Mouse (Mus musculus) MEL (cell line): ENCODE data around the gene D730048I06Rik. TPM values are rescaled to one million over a fixed set of nuclear protein-coding genes. Genes with fewer than 3 reads are reported as not detected.

Experiments used
- DNase-seq: peaks from one replicate; pipeline ENCODE4 v3.0.0; 2011; ENCODE audit warnings: low read depth, low spot score
- H3K27ac ChIP-seq: 2 replicates; pipeline ENCODE4 v1.5.1; 2012; ENCODE audit warnings: low read depth, mild to moderate bottlenecking, control low read depth, low read length, moderate library complexity; ENCODE audit not compliant: control insufficient read depth
- H3K27me3 ChIP-seq, 2 experiments: fragments of 150-350 bp in 1 of 2; sonication (generic) in 1 of 2; 2 replicates each; pipeline ENCODE4 v1.6.1; 2012; ENCODE audit warnings: low read length in 2 of 2, mild to moderate bottlenecking in 2 of 2, improper control_type of control experiment in 1 of 2, moderate library complexity in 1 of 2; ENCODE audit not compliant: insufficient read depth in 2 of 2, control insufficient read depth in 1 of 2
- H3K36me3 ChIP-seq, 2 experiments: 2 replicates each; pipeline ENCODE4 v1.6.1; 2012 to 2014; ENCODE audit warnings: low read length in 2 of 2, improper control_type of control experiment in 1 of 2, inconsistent platforms in 1 of 2, mild to moderate bottlenecking in 1 of 2; ENCODE audit not compliant: insufficient read depth in 2 of 2, control insufficient read depth in 1 of 2
- H3K4me1 ChIP-seq, 2 experiments: fragments of 150-350 bp in 1 of 2; sonication (generic) in 1 of 2; 2 replicates each; pipeline ENCODE4 v1.6.1; 2012; ENCODE audit warnings: low read length in 2 of 2, improper control_type of control experiment in 1 of 2, mild to moderate bottlenecking in 1 of 2; ENCODE audit not compliant: insufficient read depth in 2 of 2, control insufficient read depth in 1 of 2
- H3K4me3 ChIP-seq, 2 experiments: fragments of 150-350 bp in 1 of 2; sonication (generic) in 1 of 2; 2 replicates each; pipeline ENCODE4 v1.5.1; 2012; ENCODE audit warnings: low read depth in 2 of 2, low read length in 2 of 2, mild to moderate bottlenecking in 2 of 2, moderate library complexity in 2 of 2, control low read depth in 1 of 2, improper control_type of control experiment in 1 of 2; ENCODE audit not compliant: control insufficient read depth in 1 of 2, insufficient read depth in 1 of 2
- H3K79me2 ChIP-seq: 2 replicates; pipeline ENCODE4 v1.6.1; 2012; ENCODE audit warnings: mild to moderate bottlenecking, low read length, moderate library complexity; ENCODE audit not compliant: control insufficient read depth, poor library complexity, insufficient read depth
- H3K9ac ChIP-seq: 2 replicates; pipeline ENCODE4 v1.6.1; 2012; ENCODE audit warnings: low read depth, mild to moderate bottlenecking, control low read depth, low read length, moderate library complexity; ENCODE audit not compliant: control insufficient read depth, poor library complexity, severe bottlenecking
- H3K9me3 ChIP-seq: fragments of 150-350 bp; sonication (generic); replicated peaks from 2 replicates; pipeline ENCODE4 v1.6.1; 2012; ENCODE audit warnings: mild to moderate bottlenecking, low read length, improper control_type of control experiment, moderate library complexity; ENCODE audit not compliant: insufficient read depth
- CHD2 ChIP-seq: IDR thresholded peaks from 2 replicates; pipeline ENCODE4 v1.6.1; 2011; ENCODE audit warnings: low read length, improper control_type of control experiment
- USF2 ChIP-seq, 2 experiments: IDR thresholded peaks; 2 replicates each; pipeline ENCODE4 v1.6.1; 2011 to 2012; ENCODE audit warnings: improper control_type of control experiment in 2 of 2, low read length in 2 of 2, borderline replicate concordance in 1 of 2, inconsistent platforms in 1 of 2, low read depth in 1 of 2, mild to moderate bottlenecking in 1 of 2; ENCODE audit not compliant: insufficient read depth in 1 of 2
- polyA plus RNA-seq, 2 experiments: library from polyadenylated mRNA; stranded (reverse) in 1 of 2; unstranded in 1 of 2; fragments of >175 nt in 1 of 2; fragments of >200 nt in 1 of 2; gene quantifications; 2 replicates each; pipeline versions ENCODE4 v1.2.1 to v1.2.4; 2012; ENCODE audit warnings: low replicate concordance in 2 of 2, low read depth in 1 of 2; ENCODE audit not compliant: insufficient read length in 2 of 2, insufficient read depth in 1 of 2, missing spikeins in 1 of 2
- total RNA-seq: library from RNA; depleted of rRNA; stranded (reverse); fragments of 300-350 nt; gene quantifications from 2 replicates; pipeline ENCODE4 v1.2.3, GENCODE M21; 2012; rRNA removed

The D730048I06Rik gene
- total and polyA plus RNA-seq, 3 experiments, result not detected

GRCm38 (mm10) chr9:35740749-35741148, 49.2 kb downstream of the D730048I06Rik start, which contains the start of gene Gm17677:
TSS of gene Gm17677 (plus strand) at chr9:35741049.
- H3K9ac ChIP-seq, result no peak within 1 kb of the TSS
- no peaks in the 10 kb centered on the region for H3K9me3 ChIP-seq
- no peaks in the 10 kb centered on the region for H3K27me3 ChIP-seq
- no peaks in the 10 kb centered on the region for H3K79me2 ChIP-seq
- no peaks in the 10 kb centered on the region for H3K4me1 ChIP-seq
- no peaks in the 10 kb centered on the region for H3K36me3 ChIP-seq
- no peak for DNase-seq
- TF ChIP-seq USF2 (IDR thresholded peaks at IDR 0.05; ENCODE audit: borderline replicate concordance in 1 of 2, insufficient read depth in 1 of 2, low read depth in 1 of 2, low read length in 2 of 2) (no peak), CHD2 (no peak)
- H3K4me3 ChIP-seq, result no peak within 1 kb of the TSS
- no peak within 1 kb of the TSS for H3K27ac ChIP-seq

Other genes with a start within 250 kb of the D730048I06Rik start
- gene Ddx25, start 231.6 kb downstream of the D730048I06Rik start, total RNA-seq, result 0.33 and 0.35 TPM in 2 replicates
- gene Ddx25, start 231.6 kb downstream of the D730048I06Rik start, polyA plus RNA-seq, result under 1 TPM in 1 of 2 experiments, not detected in 1; 0.35 TPM
- gene Pus3, start 231.5 kb downstream of the D730048I06Rik start, total RNA-seq, result 20.0 and 23.8 TPM in 2 replicates
- 10 to 100 TPM in 1 of 2 experiments, not detected in 1; 15.8 TPM for gene Pus3, start 231.5 kb downstream of the D730048I06Rik start, polyA plus RNA-seq
- 0.16 and 0.23 TPM in 2 replicates for gene Pate2, start 219.8 kb downstream of the D730048I06Rik start, total RNA-seq
- gene Pate2, start 219.8 kb downstream of the D730048I06Rik start, polyA plus RNA-seq, result under 1 TPM in 1 of 2 experiments, not detected in 1; 0.29 TPM
- 10.6 and 13.6 TPM in 2 replicates for gene Hyls1, start 219.7 kb downstream of the D730048I06Rik start, total RNA-seq
- gene Hyls1, start 219.7 kb downstream of the D730048I06Rik start, polyA plus RNA-seq, result 10 to 100 TPM in 1 of 2 experiments, not detected in 1; 10.5 TPM
- gene Pate4, start 178.2 kb downstream of the D730048I06Rik start, total RNA-seq, result not detected in 2 replicates
- not detected for gene Pate4, start 178.2 kb downstream of the D730048I06Rik start, polyA plus RNA-seq
- not detected in 2 replicates for gene Pate3, start 141.9 kb downstream of the D730048I06Rik start, total RNA-seq
- not detected for gene Pate3, start 141.9 kb downstream of the D730048I06Rik start, polyA plus RNA-seq
- gene Pate1, start 102.7 kb downstream of the D730048I06Rik start, total RNA-seq, result not detected in 2 replicates
- gene Pate1, start 102.7 kb downstream of the D730048I06Rik start, polyA plus RNA-seq, result not detected
- not detected in 2 replicates for gene Gm17677, start 49.1 kb downstream of the D730048I06Rik start, total RNA-seq
- gene Gm17677, start 49.1 kb downstream of the D730048I06Rik start, polyA plus RNA-seq, result not detected
- not detected in 2 replicates for gene Gm17727, start 12.0 kb downstream of the D730048I06Rik start, total RNA-seq
- not detected for gene Gm17727, start 12.0 kb downstream of the D730048I06Rik start, polyA plus RNA-seq
- not detected in 2 replicates for gene Gm27235, start within 50 bp of the D730048I06Rik start, total RNA-seq
- gene Gm27235, start within 50 bp of the D730048I06Rik start, polyA plus RNA-seq, result not detected
- gene 9230110F15Rik, start 54.0 kb upstream of the D730048I06Rik start, total RNA-seq, result not detected in 2 replicates
- gene 9230110F15Rik, start 54.0 kb upstream of the D730048I06Rik start, polyA plus RNA-seq, result not detected
- gene 9230113P08Rik, start 118.3 kb upstream of the D730048I06Rik start, total RNA-seq, result not detected in 2 replicates
- not detected for gene 9230113P08Rik, start 118.3 kb upstream of the D730048I06Rik start, polyA plus RNA-seq